Mouse (Mus musculus) gastrocnemius, postnatal 25 days (tissue): ENCODE results near the gene Tmem208. TPM values are rescaled to one million over a fixed set of nuclear protein-coding genes. Genes with fewer than 3 reads are reported as not detected.

Experiments
- DNase-seq: peaks from one replicate; pipeline ENCODE4 v3.0.0; 2022
- microRNA-seq, 2 experiments: library from miRNA; unstranded; fragments of <30 nt; microRNA quantifications; one replicate each; pipeline ENCODE4 v1.2.0; 2021; ENCODE audit warnings: borderline replicate concordance in 2 of 2
- total RNA-seq, 2 experiments: library from RNA; stranded (reverse); gene quantifications; 1 replicate in 1 of 2; 2 replicates in 1 of 2; pipeline ENCODE4 v1.2.3; 2021

Gene Tmem208
- total RNA-seq, 2 experiments from 2014 or later, result 20.5 to 23.1 TPM

GRCm38 (mm10) chr8:105354549-105354948 is 28.4 kb downstream of the Tmem208 start:
- DNase-seq, result no peak

- DNase-seq, result no peak
Measured at GRCm38 (mm10) chr8:105355179-105356024, 29.2 kb downstream of the Tmem208 start.

GRCm38 (mm10) chr8:105356681-105357080 is 30.5 kb downstream of the Tmem208 start:
- no peak for DNase-seq

GRCm38 (mm10) chr8:105359208-105359607 is 33.1 kb downstream of the Tmem208 start:
- DNase-seq, result no peak

- no peak for DNase-seq
Measured at GRCm38 (mm10) chr8:105359646-105360045, 33.5 kb downstream of the Tmem208 start.

- DNase-seq, result no peak
Measured at GRCm38 (mm10) chr8:105361751-105362702, 35.9 kb downstream of the Tmem208 start.

- no peak for DNase-seq
Measured at GRCm38 (mm10) chr8:105367107-105367506, 41.0 kb downstream of the Tmem208 start.

- no peak for DNase-seq
Measured at GRCm38 (mm10) chr8:105372473-105372872, 46.3 kb downstream of the Tmem208 start.

- DNase-seq, result no peak
Measured at GRCm38 (mm10) chr8:105373032-105373431, 46.9 kb downstream of the Tmem208 start, which contains the start of gene Plekhg4. Gene Plekhg4, plus strand, starts transcription at chr8:105373274.

- DNase-seq, result no peak
Measured at GRCm38 (mm10) chr8:105374513-105374966, 48.4 kb downstream of the Tmem208 start.

- DNase-seq, result no peak
Measured at GRCm38 (mm10) chr8:105378673-105379072, 52.5 kb downstream of the Tmem208 start.

GRCm38 (mm10) chr8:105380308-105380707 is 54.2 kb downstream of the Tmem208 start:
- no peak for DNase-seq

- no peak for DNase-seq
Measured at GRCm38 (mm10) chr8:105384070-105384469, 57.9 kb downstream of the Tmem208 start.

Small RNA genes within 50 kb of the gene (microRNA-seq; reads per million reads assigned to microRNA genes)
- 0 reads per million in 2 experiments for gene Gm27320
- gene Mir328, result 578 to 583 reads per million in 2 experiments

Other genes starting within 250 kb of the Tmem208 start
- not detected for gene Ces3b, start 242.6 kb upstream of the Tmem208 start, total RNA-seq
- not detected for gene Ces4a, start 194.6 kb upstream of the Tmem208 start, total RNA-seq
- gene Cbfb, start 155.7 kb upstream of the Tmem208 start, total RNA-seq, result 10 to 100 TPM; 42.1 to 42.2 TPM
- 10 to 100 TPM; 13.5 to 24.2 TPM for gene D230025D16Rik, start 101.2 kb upstream of the Tmem208 start, total RNA-seq
- 1 to 10 TPM; 2.6 TPM for gene B3gnt9, start 71.2 kb upstream of the Tmem208 start, total RNA-seq
- 1 to 10 TPM; 3.0 TPM for gene Tradd, start 61.7 kb upstream of the Tmem208 start, total RNA-seq
- gene Fbxl8, start 61.7 kb upstream of the Tmem208 start, total RNA-seq, result 1 to 10 TPM in 1 of 2 experiments, under 1 TPM in 1; 0.90 to 1.0 TPM
- 1 to 10 TPM; 2.9 to 3.0 TPM for gene Hsf4, start 56.6 kb upstream of the Tmem208 start, total RNA-seq
- 10 to 100 TPM; 22.3 to 23.3 TPM for gene Nol3, start 50.2 kb upstream of the Tmem208 start, total RNA-seq
- gene 4931428F04Rik, start 36.5 kb upstream of the Tmem208 start, total RNA-seq, result under 1 TPM; 0.64 to 0.84 TPM
- 1 to 10 TPM; 1.4 to 2.5 TPM for gene Exoc3l, start 30.3 kb upstream of the Tmem208 start, total RNA-seq
- gene E2f4, start 28.7 kb upstream of the Tmem208 start, total RNA-seq, result 10 to 100 TPM; 21.8 to 24.5 TPM
- under 1 TPM; 0.49 to 0.99 TPM for gene Elmo3, start 20.8 kb upstream of the Tmem208 start, total RNA-seq
- gene Lrrc29, start 76 bp upstream of the Tmem208 start, total RNA-seq, result 1 to 10 TPM in 1 of 2 experiments, under 1 TPM in 1; 0.87 to 1.4 TPM
- gene Fhod1, start 21.6 kb downstream of the Tmem208 start, total RNA-seq, result 10 to 100 TPM; 17.4 to 24.6 TPM
- under 1 TPM; 0.56 to 0.72 TPM for gene Slc9a5, start 22.5 kb downstream of the Tmem208 start, total RNA-seq
- under 1 TPM in 1 of 2 experiments, not detected in 1; 0.11 TPM for gene Plekhg4, start 46.9 kb downstream of the Tmem208 start, total RNA-seq
- gene Kctd19, start 87.1 kb downstream of the Tmem208 start, total RNA-seq, result not detected
- under 1 TPM; 0.41 to 0.67 TPM for gene Lrrc36, start 87.2 kb downstream of the Tmem208 start, total RNA-seq
- gene Tppp3, start 145.2 kb downstream of the Tmem208 start, total RNA-seq, result 10 to 100 TPM; 86.7 to 99.2 TPM
- gene Zdhhc1, start 170.5 kb downstream of the Tmem208 start, total RNA-seq, result 10 to 100 TPM in 1 of 2 experiments, 1 to 10 TPM in 1; 8.7 to 10.1 TPM
- under 1 TPM; 0.51 to 0.61 TPM for gene Hsd11b2, start 192.4 kb downstream of the Tmem208 start, total RNA-seq
- 10 to 100 TPM; 41.7 to 45.1 TPM for gene Atp6v0d1, start 239.7 kb downstream of the Tmem208 start, total RNA-seq